Mouse (Mus musculus): ENCODE data around the gene Arid3a.

DNA sequence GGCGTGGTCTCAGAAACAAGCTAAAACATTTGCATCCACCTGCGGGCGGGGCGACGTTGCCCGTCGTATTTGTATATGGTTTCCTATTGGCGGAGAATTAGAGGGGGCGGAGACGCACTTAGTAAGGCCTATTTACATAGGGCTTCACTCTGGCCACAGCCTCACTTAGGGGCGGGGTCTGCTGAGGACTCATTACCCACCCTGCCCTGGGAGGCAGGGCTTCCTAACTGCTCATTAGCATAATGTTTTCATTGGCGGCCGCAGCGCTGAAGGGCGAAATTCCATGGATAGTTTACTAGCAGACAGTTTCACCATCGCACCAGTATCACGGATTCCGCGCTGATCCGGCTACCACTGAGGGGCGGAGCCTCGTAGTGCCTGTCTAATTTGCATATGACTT, 58.0 kb downstream of the Arid3a start:
- TF ChIP-seq CTCF (IDR thresholded peaks at IDR 0.05; ENCODE audit: low read depth, low read length) (no peak), POLR2A (IDR thresholded peaks at IDR 0.05; ENCODE audit: extremely low read depth, insufficient read depth, low read length) (no peak)

Data from liver, adult 2 months (tissue).